Mouse (Mus musculus) frontal cortex, adult 2 months (tissue): ENCODE measurements at regions not wholly inside any gene's neighbourhood (a gene's known extent, or its start where the extent isn't known, plus 50 kb on each side); places are given as distances from the start of the nearest gene placed in this dataset.

ENCODE experiments used
- DNase-seq, 2 experiments: peaks; one replicate each; pipeline ENCODE4 v3.0.0; 2022; ENCODE audit warnings: low spot score in 1 of 2; ENCODE audit errors: extremely low spot score in 1 of 2

GRCm38 (mm10) chr6:32739162-32739745, 151.3 kb upstream of the Plxna4 start:
- DNase-seq: peak; percentile 54 to 75

GRCm38 (mm10) chr6:32728706-32729105, 140.7 kb upstream of the Plxna4 start:
- DNase-seq: no peak

DNA sequence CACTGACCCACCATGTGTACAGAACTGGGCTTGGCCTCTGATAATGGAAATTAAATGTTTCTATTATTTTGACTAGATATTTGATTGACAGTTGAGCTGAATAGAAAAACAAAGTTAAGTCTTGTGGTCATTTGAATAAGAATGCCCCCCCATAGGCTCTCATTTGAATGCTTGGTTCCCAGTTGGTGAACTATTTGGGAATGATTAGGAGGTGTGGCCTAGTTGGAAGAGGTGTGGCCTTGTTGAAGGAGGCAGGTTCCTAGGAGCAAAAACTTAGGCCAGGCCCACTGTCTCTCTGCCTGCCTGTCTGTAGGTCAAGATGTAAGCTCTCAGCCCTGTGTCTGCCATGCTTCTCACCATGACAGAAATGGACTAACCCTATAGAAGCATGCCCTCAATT, 138.6 kb upstream of the Plxna4 start:
- no peak for DNase-seq

- DNase-seq: no peak
Measured at GRCm38 (mm10) chr6:32717860-32718259, 129.9 kb upstream of the Plxna4 start.

GRCm38 (mm10) chr6:32715137-32715536, 127.1 kb upstream of the Plxna4 start:
- peak; percentile 55 to 66 for DNase-seq

DNA sequence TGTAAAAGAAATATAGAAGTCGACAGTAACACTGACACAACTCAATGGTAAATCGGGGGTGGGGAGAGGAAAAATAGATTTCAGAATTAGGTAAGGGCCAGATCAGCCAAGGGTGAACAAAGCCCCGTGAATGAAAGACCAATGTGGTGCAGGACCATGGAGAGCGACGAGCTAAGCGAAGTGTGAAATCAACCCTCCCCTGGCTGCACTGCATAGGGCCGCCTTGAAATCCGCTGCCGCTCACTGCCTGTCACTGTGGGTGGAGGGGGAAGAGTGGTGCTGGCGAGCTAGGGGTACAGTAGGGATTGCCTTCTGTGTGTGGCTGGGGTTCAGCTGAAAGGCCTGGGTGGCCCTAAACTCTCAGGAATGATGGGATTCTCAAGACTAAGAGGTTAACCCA, 122.2 kb upstream of the Plxna4 start:
- no peak for DNase-seq

DNA sequence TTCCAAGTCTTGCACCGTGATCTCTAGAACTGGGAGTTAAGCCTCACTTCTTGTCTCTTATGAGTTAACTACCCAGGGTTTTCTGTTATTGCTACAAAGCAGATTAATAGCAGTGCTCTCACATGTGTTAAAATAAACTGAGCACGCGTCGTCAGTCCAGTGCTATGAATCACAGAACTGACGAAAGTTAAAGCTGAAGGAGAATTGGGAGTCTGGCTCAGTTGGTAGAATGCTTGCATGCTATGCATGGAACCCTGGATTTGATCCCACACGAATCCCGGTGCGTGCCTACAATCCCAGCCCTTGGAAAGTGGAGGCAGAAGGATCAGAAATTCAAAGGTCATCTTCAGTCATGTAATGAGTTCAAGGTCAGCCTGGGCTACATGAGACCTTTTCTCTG, 121.6 kb upstream of the Plxna4 start:
- no peak for DNase-seq

GRCm38 (mm10) chr6:32707417-32707816, 119.4 kb upstream of the Plxna4 start:
- DNase-seq: no peak

DNA sequence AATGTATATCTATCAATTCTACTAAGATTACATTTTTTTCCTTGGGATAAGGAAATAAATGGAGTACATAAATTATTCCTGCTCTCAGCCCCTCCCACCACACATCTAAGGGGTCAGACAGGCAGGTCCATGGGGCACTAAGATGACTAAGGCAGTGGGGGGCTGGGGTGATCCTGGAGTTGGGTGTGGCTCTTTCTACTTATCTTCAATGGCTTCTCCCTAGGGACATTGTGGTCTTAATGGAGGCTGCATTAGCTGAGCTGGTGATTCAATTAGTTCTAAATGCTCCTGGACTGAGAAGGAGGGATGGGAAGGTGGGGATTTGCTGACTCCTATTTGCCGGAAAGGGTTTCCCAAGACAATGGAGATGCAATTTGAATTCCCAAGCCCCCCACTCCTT, 118.4 kb upstream of the Plxna4 start:
- DNase-seq: no peak

GRCm38 (mm10) chr6:32703466-32703865, 115.5 kb upstream of the Plxna4 start:
- DNase-seq: no peak

GRCm38 (mm10) chr6:32702245-32702791, 114.3 kb upstream of the Plxna4 start:
- DNase-seq: no peak

DNA sequence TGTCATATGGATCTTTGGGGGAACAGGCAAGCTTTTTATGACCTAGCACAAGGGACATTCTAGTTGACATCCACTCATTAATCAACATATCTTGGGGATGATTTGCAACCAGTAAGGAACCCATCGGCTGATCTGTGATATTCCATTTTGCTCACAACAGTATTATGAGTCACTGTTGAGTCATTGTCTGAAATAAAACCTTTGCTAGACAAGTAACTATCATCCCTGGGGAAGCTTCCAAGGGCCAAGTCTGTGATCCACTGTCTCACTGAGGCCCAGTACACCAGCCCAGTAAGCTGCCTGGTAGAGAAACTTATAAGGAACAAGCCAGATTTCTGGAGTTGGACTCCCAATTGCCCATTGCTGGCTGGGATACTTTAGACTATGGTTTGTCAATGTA, 111.8 kb upstream of the Plxna4 start:
- DNase-seq: no peak

- no peak for DNase-seq
Measured at GRCm38 (mm10) chr6:32697771-32698270, 109.8 kb upstream of the Plxna4 start.

- DNase-seq: no peak
Measured at GRCm38 (mm10) chr6:32696037-32696436, 108.0 kb upstream of the Plxna4 start.

DNA sequence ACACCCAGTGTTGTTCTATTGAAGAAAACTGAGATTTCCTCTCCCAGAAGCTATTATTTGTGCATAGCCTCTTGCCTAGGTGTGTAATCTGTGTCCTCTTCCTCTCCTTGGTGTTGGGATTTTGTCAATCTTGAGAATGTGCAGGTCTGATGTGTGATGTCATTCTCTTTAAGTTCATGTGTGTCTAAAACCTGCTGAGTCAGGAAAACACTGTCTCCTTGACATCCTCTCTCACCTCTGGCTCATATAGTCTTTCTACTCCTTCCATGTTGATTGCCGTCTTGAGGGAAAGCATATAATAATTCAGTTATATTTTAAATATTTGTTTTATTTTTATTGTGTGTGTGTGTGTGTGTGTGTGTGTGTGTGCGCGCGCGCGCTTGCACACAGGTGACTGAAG, 84.6 kb upstream of the Plxna4 start:
- DNase-seq: no peak

DNA sequence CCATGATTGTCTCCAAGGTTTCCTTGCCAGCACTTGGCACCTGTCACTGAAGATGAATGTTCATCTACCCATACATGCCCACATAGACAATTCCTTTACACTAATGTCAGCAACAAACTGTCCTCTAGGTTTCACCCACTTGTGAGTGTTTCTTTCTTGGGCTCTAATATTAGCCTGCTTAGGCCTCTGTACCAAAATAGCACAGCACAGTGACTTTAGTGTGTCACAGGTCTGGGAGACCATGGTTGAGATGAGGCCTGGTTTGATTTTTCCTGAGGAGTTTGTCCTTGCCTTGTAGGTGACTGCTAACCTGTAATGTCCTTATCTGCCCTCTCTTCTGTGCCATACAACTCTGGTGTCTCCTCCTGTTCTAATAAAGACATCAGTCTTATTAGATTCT, 71.8 kb upstream of the Plxna4 start:
- no peak for DNase-seq

GRCm38 (mm10) chr6:32657378-32657777, 69.4 kb upstream of the Plxna4 start:
- no peak for DNase-seq

GRCm38 (mm10) chr6:32654188-32654587, 66.2 kb upstream of the Plxna4 start:
- no peak for DNase-seq

DNA sequence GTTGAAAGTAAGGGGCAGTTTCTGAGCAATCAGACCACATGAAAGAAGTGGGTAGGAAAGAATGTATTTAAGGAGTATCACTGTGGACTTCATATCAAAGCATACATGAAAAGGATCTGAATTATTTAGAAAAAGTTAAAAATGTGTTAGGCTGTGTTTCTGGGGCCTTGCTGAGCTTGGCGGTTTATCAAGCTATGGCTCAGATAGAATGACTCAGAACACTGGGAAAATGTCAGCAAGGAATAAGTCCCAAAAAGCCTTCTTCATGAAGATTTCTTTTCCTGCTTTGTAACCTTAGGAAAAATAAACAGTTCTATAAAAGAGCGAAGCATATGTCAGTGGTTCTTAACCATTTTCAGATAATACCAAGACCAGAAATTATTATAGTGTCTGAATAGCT, 56.0 kb upstream of the Plxna4 start:
- peak in 1 of 2 experiments; percentile 32 for DNase-seq

DNA sequence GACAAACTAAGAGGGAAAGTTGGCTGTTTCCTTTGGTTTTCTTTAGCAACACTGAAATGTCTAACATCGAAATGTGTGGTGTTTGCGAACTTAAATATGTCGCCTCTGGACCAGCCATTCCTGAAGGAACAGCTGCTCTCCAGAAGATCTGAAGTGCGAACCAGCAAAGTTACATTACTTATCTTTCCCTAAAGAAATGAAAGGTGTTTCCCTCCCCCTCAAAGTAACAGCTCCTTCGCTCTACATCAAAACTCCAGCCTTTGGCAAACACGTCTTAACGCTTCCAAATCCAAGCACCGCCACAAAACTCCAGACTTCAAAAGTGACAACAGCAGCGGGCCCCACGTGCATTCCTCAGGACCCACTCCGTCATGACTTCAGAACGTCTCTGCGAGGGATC, 50.9 kb upstream of the Plxna4 start:
- peak; percentile 67 to 71 for DNase-seq
